Mouse (Mus musculus) forebrain, embryonic 14.5 days (tissue): Measurements from ENCODE around the gene Slc35b4. TPM values are rescaled to one million over a fixed set of nuclear protein-coding genes. Genes with fewer than 3 reads are reported as not detected.

ENCODE experiments used
- ATAC-seq: fragments of 200-750 bp; cut with Nextera tagmentation; 2 replicates; pipeline ENCODE4 v1.8.0; 2017; ENCODE audit warnings: mild to moderate bottlenecking, moderate library complexity
- DNase-seq: peaks from one replicate; pipeline ENCODE4 v3.0.0-alpha.2; 2015; ENCODE audit warnings: low spot score
- H3K27ac ChIP-seq: fragments of 300-500 bp; sonication (generic); 2 replicates; pipeline ENCODE4 v1.5.1; 2014; ENCODE audit warnings: low read depth, mild to moderate bottlenecking, control low read depth, low read length, moderate library complexity
- H3K27me3 ChIP-seq: fragments of 300-500 bp; sonication (generic); replicated peaks from 2 replicates; pipeline ENCODE4 v1.6.1; 2014; ENCODE audit warnings: low read length, control low read depth, mixed read lengths; ENCODE audit not compliant: control insufficient read depth, insufficient read depth
- H3K36me3 ChIP-seq: fragments of 300-500 bp; sonication (generic); 2 replicates; pipeline ENCODE4 v1.6.1; 2014; ENCODE audit warnings: low read length, control low read depth; ENCODE audit not compliant: control insufficient read depth, insufficient read depth
- H3K4me1 ChIP-seq: fragments of 300-500 bp; sonication (generic); 2 replicates; pipeline ENCODE4 v1.6.1; 2014; ENCODE audit warnings: antibody characterized with exemption, low read length, control low read depth; ENCODE audit not compliant: control insufficient read depth, insufficient read depth
- H3K4me2 ChIP-seq: fragments of 300-500 bp; sonication (generic); 2 replicates; pipeline ENCODE4 v1.6.1; 2014; ENCODE audit warnings: mild to moderate bottlenecking, control low read depth, low read length
- H3K4me3 ChIP-seq: fragments of 300-500 bp; sonication (generic); 2 replicates; pipeline ENCODE4 v1.5.1; 2014; ENCODE audit warnings: low read depth, low read length, control low read depth
- H3K9ac ChIP-seq: fragments of 300-500 bp; sonication (generic); 2 replicates; pipeline ENCODE4 v1.6.1; 2014; ENCODE audit warnings: mild to moderate bottlenecking, low read length, control low read depth, moderate library complexity
- H3K9me3 ChIP-seq: fragments of 300-500 bp; sonication (generic); replicated peaks from 2 replicates; pipeline ENCODE4 v1.6.1; 2016; ENCODE audit warnings: low read length, control low read depth, mixed read lengths; ENCODE audit not compliant: control insufficient read depth
- WGBS: fragments of 180-500 bp; shearing (Covaris S2); extraction: QIAGEN DNeasy Blood & Tissue Kit; methylation state at CpG from one replicate; pipeline ENCODE4 v1.1.7; 2014; 5-methylcytosine and 5-hydroxymethylcytosine counted together
- polyA plus RNA-seq: library from polyadenylated mRNA; unstranded; fragments of >200 nt; fragmentation: Nextera tagmentation; extraction: Ambion mirVana; gene quantifications from 2 replicates; pipeline ENCODE4 v1.2.1, GENCODE M21; 2014

Slc35b4 gene
- polyA plus RNA-seq, 1 experiment from 2014 or later = 43.8 TPM

DNA sequence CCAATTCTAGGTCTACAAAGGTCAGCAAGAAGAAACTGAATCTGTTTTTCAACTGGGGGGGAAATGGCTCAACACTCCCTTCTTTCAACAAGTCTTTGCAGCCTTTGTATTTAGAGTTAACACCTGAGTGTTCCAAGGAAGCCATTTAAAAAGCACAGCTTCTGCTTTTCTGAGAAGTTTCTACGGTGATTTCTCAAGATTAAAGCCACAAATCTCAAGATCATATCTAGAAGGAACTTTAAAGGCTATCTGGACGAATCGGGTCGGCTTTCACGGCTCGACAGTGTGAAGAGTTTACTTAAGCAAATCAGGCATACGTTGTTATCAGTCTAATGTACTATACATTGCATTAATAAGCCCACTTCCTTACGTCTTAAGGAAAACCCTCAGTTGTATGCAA, 2.2 kb downstream of the Slc35b4 start:
- no peak overlapping the region for H3K4me2 ChIP-seq
- no peak overlapping the region for H3K4me3 ChIP-seq
- H3K4me1 ChIP-seq = peaks cover 6% of the 10 kb centered on the region
- H3K27ac ChIP-seq = no peak overlapping the region
- no peaks in the 10 kb centered on the region for H3K9me3 ChIP-seq
- no peak for ATAC-seq
- H3K36me3 ChIP-seq = peaks cover 3% of the 10 kb centered on the region
- 91% methylated on average over 8 of the region's 8 CpGs for WGBS
- no peaks in the 10 kb centered on the region for H3K27me3 ChIP-seq
- no peak overlapping the region for H3K9ac ChIP-seq
- DNase-seq = no peak

DNA sequence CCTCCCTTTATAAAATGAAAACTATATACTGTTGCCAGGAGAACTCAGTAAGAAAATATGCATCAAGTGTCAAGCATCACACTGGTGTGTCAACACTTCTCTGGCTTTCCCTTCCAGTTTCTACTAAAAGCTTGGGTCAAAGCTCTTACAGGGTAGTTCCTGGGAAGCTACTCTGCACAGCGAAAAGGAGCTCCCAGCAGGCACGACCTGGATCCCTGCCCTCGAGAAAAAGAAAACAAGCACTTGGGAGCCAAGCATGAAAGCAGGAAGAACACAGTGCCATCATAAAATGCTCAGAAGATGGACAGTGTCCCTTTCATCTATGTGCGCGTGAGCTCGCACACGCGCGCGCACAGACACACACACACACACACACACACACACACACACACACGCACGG, 3.7 kb downstream of the Slc35b4 start:
- Histone ChIP-seq H3K27me3 (no peaks in the 10 kb centered on the region), H3K9me3 (no peaks in the 10 kb centered on the region), H3K4me1 (peaks cover 6% of the 10 kb centered on the region), H3K4me2 (no peak overlapping the region), H3K27ac (no peak overlapping the region), H3K36me3 (peaks cover 13% of the 10 kb centered on the region), H3K9ac (no peak overlapping the region), H3K4me3 (no peak overlapping the region)
- WGBS = 89% methylated on average over 12 of the region's 12 CpGs
- DNase-seq (no peak), ATAC-seq (no peak)

DNA sequence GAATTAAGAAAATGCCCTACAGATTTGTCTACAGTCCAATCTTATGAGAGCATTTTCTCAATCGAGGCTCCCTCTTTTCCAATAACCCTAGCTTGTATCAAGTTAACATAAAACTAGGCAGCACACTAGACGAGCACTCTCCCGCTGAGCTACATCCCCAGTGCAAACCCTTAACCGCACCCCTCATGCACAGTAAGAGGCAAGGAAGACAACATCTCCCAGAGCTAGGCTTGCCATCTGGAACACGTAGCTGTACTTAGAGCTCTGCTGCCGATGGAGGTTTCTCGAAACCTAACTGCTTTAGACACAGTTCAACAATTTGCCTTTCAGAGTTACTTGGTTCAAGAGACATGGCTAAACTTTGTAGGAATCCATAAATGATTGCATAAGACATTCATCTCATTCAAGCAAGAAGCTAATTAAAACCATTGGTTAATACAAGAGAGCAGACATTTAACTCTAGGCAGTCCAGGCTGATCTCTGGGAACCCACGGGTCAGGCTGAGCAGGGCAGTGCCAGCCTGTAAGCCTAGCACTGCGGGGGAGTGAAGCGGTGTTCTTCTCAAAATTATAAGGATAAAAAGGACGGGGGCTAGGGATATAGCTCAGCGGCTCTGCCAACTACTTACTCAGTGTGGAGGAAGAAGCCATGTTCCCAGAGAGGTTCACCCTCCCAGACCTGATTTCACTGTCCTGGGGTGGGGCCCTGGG, 5.0 kb downstream of the Slc35b4 start:
- DNase-seq (no peak), ATAC-seq (no peak)
- H3K9ac ChIP-seq = no peak overlapping the region
- no peaks in the 10 kb centered on the region for H3K27me3 ChIP-seq
- no peak overlapping the region for H3K4me3 ChIP-seq
- H3K4me2 ChIP-seq = no peak overlapping the region
- 92% methylated on average over 12 of the region's 12 CpGs for WGBS
- no peaks in the 10 kb centered on the region for H3K9me3 ChIP-seq
- no peak overlapping the region for H3K27ac ChIP-seq
- peaks cover 23% of the 10 kb centered on the region for H3K36me3 ChIP-seq
- H3K4me1 ChIP-seq = peaks cover 6% of the 10 kb centered on the region; the same call in 1 of the 2 replicates

DNA sequence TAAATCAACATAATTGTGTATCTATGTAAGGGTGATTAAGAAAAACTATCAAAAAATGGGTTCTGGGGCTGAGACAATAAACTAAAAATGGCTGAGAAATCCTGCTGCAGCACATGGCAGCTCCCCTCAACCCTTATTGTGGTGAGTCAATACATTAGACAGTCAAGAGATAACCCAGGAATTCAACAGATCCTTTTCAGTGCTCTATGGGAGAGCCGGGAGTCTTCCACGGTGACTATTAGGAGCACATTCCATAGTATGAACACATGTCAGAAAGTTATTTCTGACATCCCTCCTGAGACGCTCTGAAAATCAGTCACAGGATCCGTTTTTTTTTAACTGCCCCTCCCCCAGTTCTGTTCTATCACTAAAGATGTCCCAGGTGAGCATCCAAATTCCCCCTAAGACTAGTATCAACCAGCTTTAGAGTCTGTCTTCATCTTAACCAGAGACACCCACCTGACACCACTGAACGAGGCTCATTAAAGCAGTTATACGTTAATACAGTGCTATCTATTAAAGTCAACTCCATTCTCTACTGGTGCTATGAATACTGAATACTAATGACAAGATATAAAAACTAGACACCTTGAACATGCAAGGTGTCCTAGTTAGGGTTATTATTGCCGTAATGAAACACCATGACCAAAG, 5.9 kb downstream of the Slc35b4 start:
- DNase-seq (no peak), ATAC-seq (no peak)
- peaks cover 4% of the 10 kb centered on the region; the same call in 1 of the 2 replicates for H3K4me1 ChIP-seq
- no peaks in the 10 kb centered on the region for H3K9me3 ChIP-seq
- H3K4me2 ChIP-seq = no peak overlapping the region
- no peak overlapping the region for H3K27ac ChIP-seq
- no peak overlapping the region for H3K4me3 ChIP-seq
- 86% methylated on average over 7 of the region's 7 CpGs for WGBS
- H3K27me3 ChIP-seq = no peaks in the 10 kb centered on the region
- no peak overlapping the region for H3K9ac ChIP-seq
- H3K36me3 ChIP-seq = peaks cover 32% of the 10 kb centered on the region

DNA sequence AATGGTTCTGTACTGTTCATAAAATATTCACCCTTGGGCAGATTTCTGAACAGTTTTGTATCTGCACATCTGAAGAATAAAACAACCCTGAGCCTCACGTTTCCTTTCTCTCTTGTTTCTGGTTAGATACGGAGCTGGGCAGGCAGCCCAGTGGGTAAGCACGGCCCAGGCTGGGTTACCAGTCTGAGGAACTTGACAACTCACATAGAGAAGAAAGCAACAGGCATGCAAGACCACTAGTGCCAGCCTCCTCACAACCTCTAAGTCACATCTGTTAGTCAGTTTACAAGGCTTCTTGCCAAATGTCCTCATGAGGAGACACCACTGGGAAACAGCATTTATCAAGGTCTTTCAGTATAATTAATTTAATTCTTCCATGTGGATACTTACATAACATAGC, 8.1 kb downstream of the Slc35b4 start:
- 83% methylated on average over 3 of the region's 3 CpGs for WGBS
- no peak for DNase-seq
- no peak for ATAC-seq
- Histone ChIP-seq H3K27ac (no peak overlapping the region), H3K9me3 (no peaks in the 10 kb centered on the region), H3K9ac (no peak overlapping the region), H3K4me1 (no peaks in the 10 kb centered on the region), H3K36me3 (peaks cover 51% of the 10 kb centered on the region), H3K4me3 (no peak overlapping the region), H3K27me3 (no peaks in the 10 kb centered on the region), H3K4me2 (no peak overlapping the region)

DNA sequence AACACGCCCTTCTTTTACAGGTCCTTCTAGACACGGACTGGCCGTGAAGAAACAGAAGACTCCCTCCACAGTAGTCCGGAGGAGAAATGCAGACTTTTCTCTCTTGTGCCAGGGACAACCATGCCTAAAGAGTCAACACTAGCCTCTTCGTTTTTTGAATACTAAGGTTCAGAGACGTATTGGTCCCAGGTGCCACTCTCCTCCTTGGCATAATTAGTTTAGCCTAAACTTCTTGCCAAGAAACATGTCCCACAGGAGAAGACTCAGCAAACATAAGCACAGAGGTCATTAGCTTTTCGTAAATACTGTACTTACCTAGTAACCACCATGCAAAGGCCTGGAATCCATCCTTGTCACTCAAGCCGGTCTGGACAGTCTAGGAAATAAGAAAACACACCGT, 13.9 kb downstream of the Slc35b4 start:
- H3K4me1 ChIP-seq = no peaks in the 10 kb centered on the region
- H3K9ac ChIP-seq = no peak overlapping the region
- H3K4me2 ChIP-seq = no peak overlapping the region
- DNase-seq = no peak
- no peak overlapping the region for H3K27ac ChIP-seq
- no peaks in the 10 kb centered on the region for H3K27me3 ChIP-seq
- H3K36me3 ChIP-seq = peaks cover 93% of the 10 kb centered on the region
- WGBS = 91% methylated on average over 9 of the region's 9 CpGs
- no peak for ATAC-seq
- H3K4me3 ChIP-seq = no peak overlapping the region
- H3K9me3 ChIP-seq = no peaks in the 10 kb centered on the region

DNA sequence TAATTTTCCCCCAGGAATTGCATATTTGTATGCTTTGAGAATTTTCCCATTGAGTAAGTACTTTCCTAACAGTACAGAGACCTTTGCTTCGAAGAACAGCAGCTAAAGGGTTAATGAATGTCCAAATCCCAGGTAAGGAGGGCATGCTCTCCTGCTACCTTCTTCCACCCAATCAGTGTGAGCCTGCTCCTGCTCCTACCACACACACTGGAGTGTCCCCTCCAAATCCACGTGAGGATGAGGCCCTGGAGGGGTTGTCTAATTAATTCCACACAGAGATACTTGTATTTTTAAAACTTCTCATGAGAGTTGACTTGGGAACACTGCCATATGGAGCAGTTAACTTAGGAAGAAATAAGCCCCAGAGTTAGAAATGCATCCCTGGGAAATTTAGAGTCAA, 14.3 kb downstream of the Slc35b4 start:
- 77% methylated on average over 2 of the region's 2 CpGs for WGBS
- DNase-seq = no peak
- Histone ChIP-seq H3K4me3 (no peak overlapping the region), H3K36me3 (peaks cover 95% of the 10 kb centered on the region), H3K9me3 (no peaks in the 10 kb centered on the region), H3K4me2 (no peak overlapping the region), H3K9ac (no peak overlapping the region), H3K27ac (no peak overlapping the region), H3K4me1 (no peaks in the 10 kb centered on the region), H3K27me3 (no peaks in the 10 kb centered on the region)
- no peak for ATAC-seq

DNA sequence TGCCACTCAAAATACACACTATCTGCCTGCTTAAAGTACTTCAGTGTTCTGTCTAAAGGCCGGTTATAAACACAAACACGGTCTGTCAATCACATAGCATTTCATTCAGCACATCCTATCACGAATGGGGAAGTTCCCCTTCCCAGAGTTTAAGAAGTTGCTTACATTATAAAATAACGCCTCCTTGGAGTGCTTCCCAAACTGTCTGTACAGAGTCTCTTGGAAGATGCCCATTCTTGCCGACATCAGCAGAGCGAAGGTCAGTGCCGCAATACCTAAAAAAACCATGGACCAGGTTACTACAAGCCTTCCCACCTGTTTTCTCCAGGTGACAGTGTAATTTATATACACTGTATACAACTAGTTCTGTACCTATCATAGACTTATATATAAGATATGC, 15.4 kb downstream of the Slc35b4 start:
- H3K4me1 ChIP-seq = peaks cover 5% of the 10 kb centered on the region
- no peak overlapping the region for H3K27ac ChIP-seq
- no peaks in the 10 kb centered on the region for H3K27me3 ChIP-seq
- no peak overlapping the region for H3K9ac ChIP-seq
- DNase-seq = no peak
- no peaks in the 10 kb centered on the region for H3K9me3 ChIP-seq
- ATAC-seq = no peak
- peaks cover 95% of the 10 kb centered on the region for H3K36me3 ChIP-seq
- WGBS = 92% methylated on average over 7 of the region's 7 CpGs
- H3K4me2 ChIP-seq = no peak overlapping the region
- H3K4me3 ChIP-seq = no peak overlapping the region

DNA sequence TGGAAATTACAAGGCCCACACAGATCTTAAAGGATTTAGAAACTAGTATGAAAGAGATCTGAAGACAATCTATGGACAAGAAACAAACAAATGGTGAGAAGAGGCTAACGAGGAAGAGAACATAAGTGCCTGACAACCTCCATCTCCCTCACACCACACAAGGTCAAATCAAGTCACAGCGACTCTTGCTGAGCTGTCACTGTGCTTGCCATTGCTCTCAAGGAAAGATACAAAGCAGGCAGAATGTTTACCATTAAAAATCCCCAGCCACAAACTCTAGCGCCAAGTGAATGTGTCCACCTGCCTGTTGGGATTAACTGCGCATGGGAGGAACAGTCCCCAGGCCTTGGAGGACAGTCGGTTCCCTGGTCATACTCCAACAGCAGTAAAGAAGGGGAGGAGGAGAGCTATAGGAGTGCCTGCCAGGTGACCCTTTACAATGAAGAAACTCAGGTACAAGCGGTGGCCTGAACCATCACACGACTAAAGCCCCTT, 16.0 kb downstream of the Slc35b4 start:
- Histone ChIP-seq H3K9me3 (no peaks in the 10 kb centered on the region), H3K36me3 (peaks cover 89% of the 10 kb centered on the region), H3K4me3 (no peak overlapping the region), H3K4me2 (no peak overlapping the region), H3K9ac (no peak overlapping the region), H3K27ac (no peak overlapping the region), H3K4me1 (peaks cover 7% of the 10 kb centered on the region), H3K27me3 (no peaks in the 10 kb centered on the region)
- ATAC-seq = no peak
- WGBS = 97% methylated on average over 7 of the region's 7 CpGs
- no peak for DNase-seq
